Mouse (Mus musculus): ENCODE data around the gene Spag17.

GRCm38 (mm10) chr3:100189444-100189843, 304.2 kb downstream of the Spag17 start:
- peak; percentile 75 for TF ChIP-seq CTCF (conservative IDR thresholded peaks at IDR 0.05; ENCODE audit: low read length)
- no peak for TF ChIP-seq NANOG (IDR thresholded peaks at IDR 0.05; ENCODE audit: borderline replicate concordance, low read length)
